Mouse (Mus musculus) embryonic facial prominence, embryonic 13.5 days (tissue): ENCODE results near the gene Scai. TPM values are rescaled to one million over a fixed set of nuclear protein-coding genes. Genes with fewer than 3 reads are reported as not detected.

Source experiments
- ATAC-seq: fragments of 200-750 bp; cut with Nextera tagmentation; 2 replicates; pipeline ENCODE4 v1.8.0; 2017; ENCODE audit warnings: low read depth; ENCODE audit not compliant: insufficient number of reproducible peaks, insufficient read depth, low FRiP score, low TSS enrichment
- H3K27ac ChIP-seq: fragments of 300-500 bp; sonication (generic); 2 replicates; pipeline ENCODE4 v1.5.1; 2015; ENCODE audit warnings: moderate library complexity, mild to moderate bottlenecking, inconsistent platforms
- H3K27me3 ChIP-seq: fragments of 300-500 bp; sonication (generic); 2 replicates; pipeline ENCODE4 v1.6.1; 2015; ENCODE audit warnings: mild to moderate bottlenecking, inconsistent platforms
- H3K36me3 ChIP-seq: fragments of 300-500 bp; sonication (generic); 2 replicates; pipeline ENCODE4 v1.6.1; 2015; ENCODE audit warnings: mild to moderate bottlenecking, inconsistent platforms
- H3K4me1 ChIP-seq: fragments of 300-500 bp; sonication (generic); 2 replicates; pipeline ENCODE4 v1.6.1; 2015; ENCODE audit warnings: inconsistent platforms
- H3K4me2 ChIP-seq: fragments of 300-500 bp; sonication (generic); 2 replicates; pipeline ENCODE4 v1.6.1; 2015; ENCODE audit warnings: moderate library complexity, mild to moderate bottlenecking, inconsistent platforms
- H3K4me3 ChIP-seq: fragments of 300-500 bp; sonication (generic); 2 replicates; pipeline ENCODE4 v1.5.1; 2015; ENCODE audit warnings: mild to moderate bottlenecking, inconsistent platforms
- H3K9ac ChIP-seq: fragments of 300-500 bp; sonication (generic); 2 replicates; pipeline ENCODE4 v1.6.1; 2015; ENCODE audit warnings: mild to moderate bottlenecking, inconsistent platforms
- H3K9me3 ChIP-seq: fragments of 300-500 bp; sonication (generic); 2 replicates; pipeline ENCODE4 v1.6.1; 2016; ENCODE audit warnings: inconsistent platforms
- WGBS: fragments of 180-500 bp; shearing (Covaris S2); methylation state at CpG from one replicate; pipeline ENCODE4 v1.1.7; 2015; ENCODE audit warnings: mixed read lengths; 5-methylcytosine and 5-hydroxymethylcytosine counted together
- polyA plus RNA-seq: library from polyadenylated mRNA; unstranded; fragments of >200 nt; fragmentation: Nextera tagmentation; extraction: Ambion mirVana; gene quantifications from 2 replicates; pipeline ENCODE4 v1.2.1, GENCODE M21; 2015

Scai gene
- polyA plus RNA-seq, 1 experiment from 2014 or later, result 19.6 TPM

- no peak for ATAC-seq
Observed at GRCm38 (mm10) chr2:39069096-39069495, 121.4 kb downstream of the Scai start.

GRCm38 (mm10) chr2:39065400-39065987 lies 125.0 kb downstream of the Scai start, which contains the start of gene Golga1:
Gene Golga1 (minus strand): TSS chr2:39065541.
- H3K4me2 ChIP-seq, result peak within 1 kb of the TSS; percentile 67
- H3K27ac ChIP-seq, result peak within 1 kb of the TSS; percentile 90
- peaks cover 14% of the 10 kb centered on the region for H3K36me3 ChIP-seq
- peak within 1 kb of the TSS; percentile 76 for H3K4me3 ChIP-seq
- H3K9ac ChIP-seq, result peak within 1 kb of the TSS; percentile 90
- no peaks in the 10 kb centered on the region for H3K27me3 ChIP-seq
- H3K4me1 ChIP-seq, result peaks cover 6% of the 10 kb centered on the region
- no peaks in the 10 kb centered on the region for H3K9me3 ChIP-seq
- under 1% methylated on average over 50 of the region's 50 CpGs for WGBS
- peak; percentile 95 for ATAC-seq

More at GRCm38 (mm10) chr2:39069096-39069495, 121.4 kb downstream of the Scai start:
- no peak overlapping the region for H3K4me3 ChIP-seq
- H3K27ac ChIP-seq, result no peak overlapping the region
- no peaks in the 10 kb centered on the region for H3K36me3 ChIP-seq
- H3K9me3 ChIP-seq, result no peaks in the 10 kb centered on the region
- no peaks in the 10 kb centered on the region for H3K27me3 ChIP-seq
- no peak overlapping the region for H3K4me2 ChIP-seq
- peaks cover 4% of the 10 kb centered on the region for H3K4me1 ChIP-seq
- no peak overlapping the region for H3K9ac ChIP-seq
- 53% methylated on average over 1 of the region's 1 CpGs for WGBS

GRCm38 (mm10) chr2:39064687-39065399 lies 125.7 kb downstream of the Scai start:
- H3K36me3 ChIP-seq, result peaks cover 20% of the 10 kb centered on the region
- H3K9me3 ChIP-seq, result no peaks in the 10 kb centered on the region
- peak overlapping the region; percentile 90 for H3K9ac ChIP-seq
- H3K4me1 ChIP-seq, result peaks cover 6% of the 10 kb centered on the region
- no peaks in the 10 kb centered on the region for H3K27me3 ChIP-seq
- H3K4me2 ChIP-seq, result peak overlapping the region; percentile 67
- 6% methylated on average over 25 of the region's 25 CpGs for WGBS
- H3K27ac ChIP-seq, result peak overlapping the region; percentile 90
- peak overlapping the region; percentile 76 for H3K4me3 ChIP-seq
- ATAC-seq, result peak; percentile 83

GRCm38 (mm10) chr2:39048515-39048914 lies 142.0 kb downstream of the Scai start:
- Histone ChIP-seq H3K4me1 (no peaks in the 10 kb centered on the region), H3K27me3 (no peaks in the 10 kb centered on the region), H3K36me3 (peaks cover 81% of the 10 kb centered on the region), H3K9ac (no peak overlapping the region), H3K4me3 (no peak overlapping the region), H3K27ac (no peak overlapping the region), H3K9me3 (no peaks in the 10 kb centered on the region), H3K4me2 (no peak overlapping the region)
- 85% methylated on average over 1 of the region's 1 CpGs for WGBS
- no peak for ATAC-seq

GRCm38 (mm10) chr2:39040215-39040614 lies 150.3 kb downstream of the Scai start:
- no peaks in the 10 kb centered on the region for H3K4me1 ChIP-seq
- ATAC-seq, result no peak
- H3K27me3 ChIP-seq, result no peaks in the 10 kb centered on the region
- no peak overlapping the region for H3K9ac ChIP-seq
- 89% methylated on average over 1 of the region's 1 CpGs for WGBS
- no peak overlapping the region for H3K4me3 ChIP-seq
- H3K36me3 ChIP-seq, result peaks cover 80% of the 10 kb centered on the region
- no peaks in the 10 kb centered on the region for H3K9me3 ChIP-seq
- H3K4me2 ChIP-seq, result no peak overlapping the region
- no peak overlapping the region for H3K27ac ChIP-seq

- no peak overlapping the region for H3K9ac ChIP-seq
- H3K27ac ChIP-seq, result no peak overlapping the region
- H3K4me1 ChIP-seq, result no peaks in the 10 kb centered on the region
- H3K4me3 ChIP-seq, result no peak overlapping the region
- no peaks in the 10 kb centered on the region for H3K9me3 ChIP-seq
- WGBS, result 95% methylated on average over 1 of the region's 1 CpGs
- H3K4me2 ChIP-seq, result no peak overlapping the region
- ATAC-seq, result no peak
- no peaks in the 10 kb centered on the region for H3K27me3 ChIP-seq
- peaks cover 87% of the 10 kb centered on the region for H3K36me3 ChIP-seq
Observed at GRCm38 (mm10) chr2:39031611-39032010, 158.9 kb downstream of the Scai start.

- WGBS, result 80% methylated on average over 1 of the region's 1 CpGs
- H3K27ac ChIP-seq, result no peak overlapping the region
- H3K27me3 ChIP-seq, result no peaks in the 10 kb centered on the region
- no peaks in the 10 kb centered on the region for H3K4me1 ChIP-seq
- peaks cover 93% of the 10 kb centered on the region for H3K36me3 ChIP-seq
- ATAC-seq, result no peak
- H3K9ac ChIP-seq, result no peak overlapping the region
- H3K9me3 ChIP-seq, result no peaks in the 10 kb centered on the region
- no peak overlapping the region for H3K4me2 ChIP-seq
- H3K4me3 ChIP-seq, result no peak overlapping the region
Observed at GRCm38 (mm10) chr2:39020004-39020403, 170.5 kb downstream of the Scai start.

- no peak overlapping the region for H3K9ac ChIP-seq
- no peak overlapping the region for H3K4me2 ChIP-seq
- no peaks in the 10 kb centered on the region for H3K9me3 ChIP-seq
- H3K4me1 ChIP-seq, result no peaks in the 10 kb centered on the region
- H3K27me3 ChIP-seq, result no peaks in the 10 kb centered on the region
- no peak overlapping the region for H3K27ac ChIP-seq
- peaks cover 94% of the 10 kb centered on the region for H3K36me3 ChIP-seq
- no peak for ATAC-seq
- 81% methylated on average over 3 of the region's 3 CpGs for WGBS
- no peak overlapping the region for H3K4me3 ChIP-seq
Observed at GRCm38 (mm10) chr2:39016581-39016980, 174.0 kb downstream of the Scai start.

Other genes starting within 250 kb of the Scai start
- 2.0 and 2.2 TPM in 2 replicates for gene Wdr38, start 193.3 kb downstream of the Scai start, polyA plus RNA-seq
- 123 TPM in 2 replicates for gene Arpc5l, start 185.4 kb downstream of the Scai start, polyA plus RNA-seq
- 1,096 and 1,227 TPM in 2 replicates for gene Rpl35, start 185.1 kb downstream of the Scai start, polyA plus RNA-seq
- gene Golga1, start 125.2 kb downstream of the Scai start, polyA plus RNA-seq, result 33.1 and 36.1 TPM in 2 replicates
- gene Ppp6c, start 35.7 kb upstream of the Scai start, polyA plus RNA-seq, result 67.7 and 70.8 TPM in 2 replicates